Mouse (Mus musculus) liver, embryonic 14.5 days (tissue): ENCODE data around the gene Mrps6.

ENCODE experiments used
- CTCF ChIP-seq: IDR thresholded peaks from 2 replicates; pipeline ENCODE4 v1.5.1; 2016; ENCODE audit warnings: antibody characterized with exemption, low read depth, control low read depth
- EP300 ChIP-seq: IDR thresholded peaks from 2 replicates; pipeline ENCODE4 v1.6.1; 2016; ENCODE audit warnings: antibody characterized with exemption, low read depth

DNA sequence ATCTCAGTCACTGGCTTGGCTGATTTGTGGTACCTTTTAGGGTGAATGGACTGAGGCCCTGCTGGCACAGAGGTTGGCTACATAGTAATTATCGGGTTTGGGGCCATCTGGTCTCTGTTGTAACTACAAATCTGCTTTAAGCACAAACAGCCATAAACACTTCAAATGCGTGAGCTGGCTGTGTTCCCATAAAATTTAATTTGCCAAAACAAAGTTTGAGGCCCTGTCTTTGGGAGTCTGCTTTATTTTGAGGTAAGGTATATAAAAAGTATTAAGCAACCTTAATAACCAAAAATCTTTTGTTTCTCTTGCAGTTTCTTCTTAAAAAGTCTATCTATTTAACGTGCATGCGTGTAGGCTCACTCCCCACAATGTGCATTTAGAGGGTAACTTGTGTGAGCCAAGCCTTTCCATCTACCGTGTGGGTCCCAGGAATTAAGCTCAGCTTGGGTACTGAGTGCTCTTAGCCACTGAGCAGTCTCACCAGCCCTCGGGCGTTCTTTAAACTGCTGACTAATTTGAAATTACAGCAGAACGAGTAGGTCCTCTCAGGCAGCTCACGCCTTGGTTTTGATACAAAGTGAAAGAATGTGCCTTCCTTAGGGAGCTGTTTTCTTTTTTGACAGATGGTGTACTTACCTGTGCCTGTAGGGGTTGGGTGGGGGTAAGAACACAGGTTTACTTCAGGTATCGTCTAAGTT, 40.4 kb downstream of the Mrps6 start:
- TF ChIP-seq EP300 (no peak), CTCF (no peak)
